Mouse (Mus musculus) lung, postnatal 0 days (tissue): ENCODE data around the gene Lenep. TPM values are rescaled to one million over a fixed set of nuclear protein-coding genes. Genes with fewer than 3 reads are reported as not detected.

ENCODE experiments used
- ATAC-seq: fragments of 200-750 bp; cut with Nextera tagmentation; 2 replicates; pipeline ENCODE4 v1.8.0; 2017; ENCODE audit warnings: moderate library complexity
- DNase-seq: peaks from one replicate; pipeline ENCODE4 v3.0.0-alpha.2; 2016; ENCODE audit warnings: low spot score
- H3K27ac ChIP-seq: fragments of 300-500 bp; sonication (generic); 2 replicates; pipeline ENCODE4 v1.5.1; 2014; ENCODE audit warnings: antibody characterized with exemption, mild to moderate bottlenecking, low read length, mixed read lengths
- H3K27me3 ChIP-seq: fragments of 300-500 bp; sonication (generic); replicated peaks from 2 replicates; pipeline ENCODE4 v1.6.1; 2014; ENCODE audit warnings: low read length, mixed read lengths; ENCODE audit not compliant: insufficient read depth
- H3K36me3 ChIP-seq: fragments of 300-500 bp; sonication (generic); 2 replicates; pipeline ENCODE4 v1.6.1; 2014; ENCODE audit warnings: low read length, mixed read lengths; ENCODE audit not compliant: insufficient read depth
- H3K4me1 ChIP-seq: fragments of 300-500 bp; sonication (generic); 2 replicates; pipeline ENCODE4 v1.6.1; 2014; ENCODE audit warnings: antibody characterized with exemption, low read depth, low read length, mixed read lengths; ENCODE audit not compliant: insufficient read depth
- H3K4me2 ChIP-seq: fragments of 300-500 bp; sonication (generic); replicated peaks from 2 replicates; pipeline ENCODE4 v1.6.1; 2014; ENCODE audit warnings: low read depth, mild to moderate bottlenecking, low read length, moderate library complexity, mixed read lengths
- H3K4me3 ChIP-seq: fragments of 300-500 bp; sonication (generic); 2 replicates; pipeline ENCODE4 v1.5.1; 2014; ENCODE audit warnings: low read depth, low read length
- H3K9ac ChIP-seq: fragments of 300-500 bp; sonication (generic); replicated peaks from 2 replicates; pipeline ENCODE4 v1.6.1; 2014; ENCODE audit warnings: low read depth, mild to moderate bottlenecking
- H3K9me3 ChIP-seq: fragments of 300-500 bp; sonication (generic); 2 replicates; pipeline ENCODE4 v1.6.1; 2016; ENCODE audit warnings: low read length, mixed read lengths
- CTCF ChIP-seq: IDR thresholded peaks from 2 replicates; pipeline ENCODE4 v1.5.1; 2016; ENCODE audit warnings: antibody characterized with exemption, mild to moderate bottlenecking
- EP300 ChIP-seq: IDR thresholded peaks from 2 replicates; pipeline ENCODE4 v1.6.1; 2016; ENCODE audit warnings: antibody characterized with exemption, mild to moderate bottlenecking, control low read depth
- WGBS: fragments of 180-500 bp; shearing (Covaris S2); extraction: QIAGEN DNeasy Blood & Tissue Kit; methylation state at CpG from one replicate; pipeline ENCODE4 v1.1.7; 2014; 5-methylcytosine and 5-hydroxymethylcytosine counted together
- polyA plus RNA-seq: library from polyadenylated mRNA; unstranded; fragments of >200 nt; fragmentation: Nextera tagmentation; extraction: Ambion mirVana; gene quantifications from 2 replicates; pipeline ENCODE4 v1.2.1, GENCODE M21; 2015

The Lenep gene
- polyA plus RNA-seq, 1 experiment from 2014 or later = not detected

DNA sequence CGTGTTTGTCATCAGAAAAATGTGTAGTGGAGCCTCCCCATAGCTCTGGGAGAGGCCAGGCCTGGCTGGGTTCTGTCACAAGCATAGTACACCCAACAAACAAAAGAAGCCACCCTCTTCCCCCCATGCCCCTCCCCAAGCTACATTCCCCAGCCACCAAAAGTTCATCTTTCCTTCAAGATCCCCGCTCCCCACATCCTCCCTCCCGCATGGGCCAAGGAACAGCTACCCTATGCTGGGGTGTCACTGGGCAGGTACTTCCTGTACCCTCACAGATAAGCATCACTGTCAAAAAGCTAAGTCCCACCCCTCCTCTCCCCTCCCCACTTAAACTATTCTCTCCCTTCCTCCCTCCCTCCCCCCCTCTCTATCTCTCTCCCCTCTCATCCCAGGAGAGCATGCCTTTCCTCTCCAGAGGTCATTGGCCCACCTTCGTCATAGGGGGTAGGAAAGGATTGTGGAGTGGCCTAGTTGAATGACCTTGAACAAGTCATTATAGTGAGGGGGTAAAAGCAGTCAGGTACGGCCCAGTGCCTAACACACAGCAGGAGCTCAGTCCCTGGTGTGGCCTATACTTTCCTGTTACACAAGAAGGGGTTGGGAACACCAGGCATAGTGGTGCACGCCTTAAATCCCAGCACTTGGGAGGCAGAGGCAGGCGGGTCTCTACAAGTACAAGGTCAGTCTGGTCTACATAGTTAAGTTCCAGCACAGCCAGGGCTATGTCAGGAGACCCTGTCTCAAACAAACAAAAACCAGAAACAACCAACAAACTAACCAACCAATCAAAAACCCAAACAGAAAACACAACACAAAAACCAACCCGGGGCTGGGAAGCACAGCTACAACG, 20.3 kb downstream of the Lenep start:
- no peak for TF ChIP-seq EP300
- no peak for TF ChIP-seq CTCF
- no peak for ATAC-seq
- Histone ChIP-seq H3K36me3 (peaks cover 8% of the 10 kb centered on the region; the same call in 1 of the 2 replicates), H3K9me3 (no peaks in the 10 kb centered on the region), H3K27ac (no peak overlapping the region), H3K9ac (no peak overlapping the region), H3K27me3 (no peaks in the 10 kb centered on the region), H3K4me2 (no peak overlapping the region), H3K4me1 (peaks cover 16% of the 10 kb centered on the region; the same call in 1 of the 2 replicates), H3K4me3 (no peak overlapping the region)
- DNase-seq = no peak
- 87% methylated on average over 9 of the region's 9 CpGs for WGBS

DNA sequence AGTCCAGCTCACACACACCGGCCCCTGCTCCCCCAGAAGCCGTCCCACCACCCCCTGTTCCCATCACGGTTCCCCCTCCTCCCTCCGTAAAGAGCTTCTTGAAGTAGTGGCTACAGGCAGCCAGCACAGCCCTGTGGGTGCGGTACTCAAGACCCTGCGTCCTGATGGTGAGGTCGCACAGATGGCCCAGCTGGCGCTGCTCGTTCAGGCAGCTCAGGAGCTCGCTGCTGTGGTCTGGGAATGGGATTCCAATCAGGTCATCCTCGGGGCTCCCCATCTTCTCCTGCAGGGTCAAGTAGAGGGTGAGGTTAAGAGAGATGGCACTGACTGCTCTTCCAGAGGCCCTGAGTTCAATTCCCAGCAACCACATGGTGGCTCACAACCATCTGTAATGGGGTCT, 21.4 kb downstream of the Lenep start:
- Histone ChIP-seq H3K9ac (no peak overlapping the region), H3K4me2 (no peak overlapping the region), H3K4me3 (no peak overlapping the region), H3K36me3 (peaks cover 8% of the 10 kb centered on the region; the same call in 1 of the 2 replicates), H3K9me3 (no peaks in the 10 kb centered on the region), H3K4me1 (peaks cover 9% of the 10 kb centered on the region; the same call in 1 of the 2 replicates), H3K27ac (no peak overlapping the region), H3K27me3 (no peaks in the 10 kb centered on the region)
- DNase-seq (no peak), ATAC-seq (no peak)
- TF ChIP-seq CTCF (no peak), EP300 (no peak)
- WGBS = 73% methylated on average over 11 of the region's 11 CpGs

DNA sequence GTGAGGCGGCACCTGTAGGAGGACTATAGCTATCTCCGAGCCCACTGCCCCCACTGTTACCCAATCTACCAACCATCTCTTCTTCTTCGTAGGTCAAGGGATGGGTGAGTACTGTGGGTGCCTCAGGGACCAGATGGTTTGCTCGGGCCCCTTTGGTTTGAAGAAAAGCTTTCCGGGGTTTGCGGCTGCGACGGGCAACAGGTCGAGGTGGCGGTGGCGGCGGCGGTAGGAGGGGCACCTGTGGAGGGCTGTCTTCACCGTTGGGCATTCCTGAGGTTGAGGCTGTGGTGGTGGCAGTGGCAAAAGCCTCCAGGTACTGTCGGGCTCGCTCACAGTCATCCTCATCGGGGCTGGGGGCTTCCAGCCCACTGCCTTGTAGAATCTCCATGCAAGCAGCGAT, 21.9 kb downstream of the Lenep start:
- H3K9ac ChIP-seq = no peak overlapping the region
- no peak overlapping the region for H3K4me2 ChIP-seq
- H3K4me1 ChIP-seq = peaks cover 9% of the 10 kb centered on the region; the same call in 1 of the 2 replicates
- H3K27ac ChIP-seq = no peak overlapping the region
- 93% methylated on average over 18 of the region's 18 CpGs for WGBS
- peaks cover 8% of the 10 kb centered on the region; the same call in 1 of the 2 replicates for H3K36me3 ChIP-seq
- ATAC-seq (no peak), DNase-seq (no peak)
- H3K4me3 ChIP-seq = no peak overlapping the region
- H3K27me3 ChIP-seq = no peaks in the 10 kb centered on the region
- no peaks in the 10 kb centered on the region for H3K9me3 ChIP-seq
- TF ChIP-seq EP300 (no peak), CTCF (no peak)

DNA sequence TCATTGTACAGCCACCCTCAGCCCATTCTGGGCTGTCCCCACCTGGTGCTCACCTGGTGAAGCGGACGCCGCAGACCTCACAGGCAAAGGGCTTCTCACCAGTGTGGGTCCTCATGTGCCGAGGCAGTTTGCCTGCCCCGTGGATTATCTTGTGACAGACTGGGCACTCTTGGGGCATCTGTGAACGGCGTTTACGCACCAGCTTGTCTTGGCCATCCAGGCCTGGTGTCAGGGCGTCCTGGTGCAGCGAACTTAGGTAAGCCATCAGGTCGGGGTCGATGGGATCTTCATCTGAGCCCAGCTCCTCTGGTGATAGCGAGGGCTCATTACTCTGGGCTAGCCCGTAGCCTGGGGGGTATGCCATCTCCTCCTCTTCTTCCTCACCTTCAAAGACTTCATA, 22.3 kb downstream of the Lenep start:
- no peak overlapping the region for H3K4me2 ChIP-seq
- peaks cover 9% of the 10 kb centered on the region; the same call in 1 of the 2 replicates for H3K4me1 ChIP-seq
- no peak for DNase-seq
- no peak for ATAC-seq
- no peak overlapping the region for H3K27ac ChIP-seq
- no peak overlapping the region for H3K4me3 ChIP-seq
- H3K27me3 ChIP-seq = no peaks in the 10 kb centered on the region
- no peak overlapping the region for H3K9ac ChIP-seq
- 92% methylated on average over 14 of the region's 14 CpGs for WGBS
- TF ChIP-seq EP300 (no peak), CTCF (no peak)
- no peaks in the 10 kb centered on the region for H3K9me3 ChIP-seq
- H3K36me3 ChIP-seq = peaks cover 8% of the 10 kb centered on the region; the same call in 1 of the 2 replicates

DNA sequence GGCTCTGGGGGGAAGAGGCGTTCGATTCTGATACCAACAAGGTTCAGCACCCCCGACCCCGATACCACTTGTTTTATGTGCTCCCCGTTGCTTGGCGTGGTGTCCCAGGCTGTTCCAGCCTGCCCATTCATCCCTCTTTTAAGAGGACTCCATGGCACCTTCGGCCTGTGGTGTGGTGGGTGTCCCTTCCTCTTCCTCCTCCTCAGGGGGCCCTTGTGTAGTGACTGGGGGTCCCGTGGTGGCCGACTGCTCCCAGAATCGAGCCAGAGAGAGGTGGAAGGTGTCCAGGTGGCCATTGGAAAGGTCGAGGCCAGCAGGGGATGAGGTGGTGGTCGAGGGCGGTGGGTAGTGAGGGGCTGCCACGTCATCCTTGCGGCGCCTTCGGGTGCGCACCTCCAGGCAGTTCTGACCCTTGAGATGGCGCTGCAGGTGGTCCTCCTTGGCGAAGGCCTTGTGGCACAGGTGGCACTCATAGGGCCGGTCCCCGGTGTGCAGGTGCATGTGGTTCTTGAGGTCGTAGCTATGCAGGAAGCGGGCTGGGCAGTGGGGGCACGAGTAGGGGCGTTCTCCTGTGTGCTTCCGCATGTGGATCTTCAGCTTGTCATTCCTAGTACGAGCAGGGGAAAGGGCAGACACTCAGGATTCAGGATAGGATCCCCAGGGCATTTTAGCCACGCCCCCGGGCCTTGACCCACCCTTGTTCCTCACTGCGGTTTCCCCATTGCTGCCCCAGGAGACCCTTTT, 23.0 kb downstream of the Lenep start:
- H3K4me3 ChIP-seq = no peak overlapping the region
- ATAC-seq = no peak
- H3K4me1 ChIP-seq = peaks cover 9% of the 10 kb centered on the region; the same call in 1 of the 2 replicates
- no peak overlapping the region for H3K9ac ChIP-seq
- no peak overlapping the region for H3K4me2 ChIP-seq
- 81% methylated on average over 31 of the region's 31 CpGs for WGBS
- no peak overlapping the region for H3K27ac ChIP-seq
- TF ChIP-seq CTCF (no peak), EP300 (no peak)
- peaks cover 8% of the 10 kb centered on the region; the same call in 1 of the 2 replicates for H3K36me3 ChIP-seq
- no peak for DNase-seq
- no peaks in the 10 kb centered on the region for H3K9me3 ChIP-seq
- H3K27me3 ChIP-seq = no peaks in the 10 kb centered on the region
